Mouse (Mus musculus) spleen, adult 2 months (tissue): ENCODE measurements around the gene Ttc26.

Source experiments
- CTCF ChIP-seq: fragments of 200-500 bp; IDR thresholded peaks from 2 replicates; pipeline ENCODE4 v1.5.1; 2011; ENCODE audit warnings: mild to moderate bottlenecking, inconsistent platforms; ENCODE audit not compliant: insufficient read depth, insufficient read length, insufficient replicate concordance; ENCODE audit errors: extremely low read depth
- POLR2A ChIP-seq: fragments of 200-500 bp; IDR thresholded peaks from 2 replicates; pipeline ENCODE4 v1.6.1; 2011; ENCODE audit warnings: low read depth, low read length, inconsistent platforms

- TF ChIP-seq CTCF = no peak
- TF ChIP-seq POLR2A = no peak
Measured at GRCm38 (mm10) chr6:38354723-38355353, 26.4 kb upstream of the Ttc26 start.
